ENCODE assay signal across 8 mouse cellular contexts in the genomic region with DNA sequence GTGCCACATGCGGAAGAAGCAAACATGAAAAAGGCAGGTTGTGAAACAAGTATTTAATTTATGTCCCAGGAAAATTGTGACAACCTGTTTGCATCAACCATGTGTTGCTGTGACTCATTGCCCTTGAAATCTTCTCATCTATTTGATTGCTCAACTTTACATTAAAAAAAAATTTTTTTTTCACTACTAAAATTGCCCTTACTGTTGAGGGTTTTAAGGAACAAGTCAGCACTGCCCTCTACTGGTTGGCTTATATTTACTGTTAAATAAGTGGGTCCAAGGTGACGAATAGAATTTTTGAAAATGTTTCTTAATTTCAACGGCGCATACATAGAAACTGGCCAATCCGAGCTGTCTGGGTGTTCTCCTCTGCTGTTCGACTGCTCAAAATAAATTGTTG. TPM values are rescaled to one million over a fixed set of nuclear protein-coding genes. Genes with fewer than 3 reads are reported as not detected.
DNase-seq lines count a peak whose midpoint lies in the region; ATAC-seq and TF ChIP-seq lines count a peak whose summit lies in the region.

No protein-coding gene starts in this region.

- H3K4me3 ChIP-seq in kidney, adult 2 months (ENCODE audit: insufficient read depth, low read depth, low read length), result no peak overlapping the region
- H3K4me3 ChIP-seq in midbrain, embryonic 11.5 days (ENCODE audit: low read depth, low read length), result no peak overlapping the region

- no peak for TF ChIP-seq POLR2A in kidney, adult 2 months (IDR thresholded peaks at IDR 0.05; ENCODE audit: low read depth, low read length)

- H3K9ac ChIP-seq in midbrain, embryonic 11.5 days (ENCODE audit: low read length), result no peak overlapping the region

- 41% methylated on average over 6 of the region's 6 CpGs for WGBS in kidney, adult 2 months
- WGBS in midbrain, embryonic 11.5 days, result 52% methylated on average over 6 of the region's 6 CpGs

- H3K36me3 ChIP-seq in kidney, adult 2 months (ENCODE audit: control insufficient read depth, insufficient read depth, low read length), result no peaks in the 10 kb centered on the region
- H3K36me3 ChIP-seq in midbrain, embryonic 11.5 days (ENCODE audit: control insufficient read depth, insufficient read depth, low read length), result no peaks in the 10 kb centered on the region

- no peak overlapping the region for H3K27ac ChIP-seq in kidney, adult 2 months (ENCODE audit: insufficient read depth, low read depth, low read length)
- no peak overlapping the region for H3K27ac ChIP-seq in midbrain, embryonic 11.5 days (ENCODE audit: low read depth, low read length)

- peak; percentile 92 for ATAC-seq in granulocyte monocyte progenitor cell, adult 5-6 weeks (replicated peaks; ENCODE audit: poor library complexity, severe bottlenecking)
- ATAC-seq in midbrain, embryonic 11.5 days (ENCODE audit: low FRiP score), result no peak

- no peaks in the 10 kb centered on the region for H3K27me3 ChIP-seq in kidney, adult 2 months (replicated peaks; ENCODE audit: control insufficient read depth, insufficient read depth, low read length)
- H3K27me3 ChIP-seq in midbrain, embryonic 11.5 days (ENCODE audit: control insufficient read depth, insufficient read depth, low read length), result no peaks in the 10 kb centered on the region

- peak; percentile 40 for DNase-seq in kidney, adult 2 months
- no peak for DNase-seq in kidney, adult 18-20 months
- DNase-seq in CD4-positive helper T cell, adult 2 months (ENCODE audit: low read depth, low spot score), result peak; percentile 47
- peak; percentile 91 for DNase-seq in NIH3T3 (ENCODE audit: low read depth)
- peak; percentile 64 for DNase-seq in lung, postnatal 10 days
- DNase-seq in ovary, postnatal 14 days (ENCODE audit: low spot score), result no peak
- DNase-seq in midbrain, embryonic 11.5 days (ENCODE audit: low spot score, missing footprints), result no peak

- H3K9me3 ChIP-seq in midbrain, embryonic 11.5 days (ENCODE audit: control insufficient read depth, low read length), result no peaks in the 10 kb centered on the region

- H3K4me1 ChIP-seq in kidney, adult 2 months (ENCODE audit: control insufficient read depth, insufficient read depth, low read length), result no peaks in the 10 kb centered on the region
- H3K4me1 ChIP-seq in midbrain, embryonic 11.5 days (ENCODE audit: control insufficient read depth, insufficient read depth, low read length), result no peaks in the 10 kb centered on the region

- TF ChIP-seq CTCF in kidney, adult 2 months (conservative IDR thresholded peaks at IDR 0.05; ENCODE audit: insufficient read depth, insufficient read length, low read depth, low read length), result 0 out of 2 replicates have a peak, but pooled peaks have one; percentile 0

- H3K4me2 ChIP-seq in midbrain, embryonic 11.5 days, result no peak overlapping the region

RNA-seq across cellular contexts. Expression of gene Dhrs7, which starts 29.2 kb away (rescaled TPM):
- polyA plus RNA-seq in kidney, adult 2 months (2012; rRNA removed), result 31.0 and 42.3 TPM in 2 replicates
- 30.8 and 32.4 TPM in 2 replicates for total RNA-seq in granulocyte monocyte progenitor cell, adult 5-6 weeks (2014; fragmentation: Nextera tagmentation)
- 57.2 and 58.4 TPM in 2 replicates for total RNA-seq in granulocyte monocyte progenitor cell, adult 5-6 weeks (2017)
- 12.4 and 12.8 TPM in 2 replicates for polyA plus RNA-seq in midbrain, embryonic 11.5 days (2014; fragmentation: Nextera tagmentation; extraction: Ambion mirVana)

RNA-seq across cellular contexts. Expression of gene Gm4756, which starts 44.4 kb away (rescaled TPM):
- 0.77 and 0.81 TPM in 2 replicates for polyA plus RNA-seq in kidney, adult 2 months (2012; rRNA removed)
- not detected in 2 replicates for total RNA-seq in granulocyte monocyte progenitor cell, adult 5-6 weeks (2014; fragmentation: Nextera tagmentation)
- not detected in 2 replicates for total RNA-seq in granulocyte monocyte progenitor cell, adult 5-6 weeks (2017)
- not detected in 2 replicates for polyA plus RNA-seq in midbrain, embryonic 11.5 days (2014; fragmentation: Nextera tagmentation; extraction: Ambion mirVana)

Comparison
In these comparisons a context has a peak if more than half of its experiments do, and no peak if none do; other contexts are left out.
1. DNase-seq: peak in kidney, adult 2 months (single experiment), CD4-positive helper T cell, adult 2 months (single experiment), NIH3T3 (single experiment) and lung, postnatal 10 days (single experiment); none in kidney, adult 18-20 months (single experiment), ovary, postnatal 14 days (single experiment) and midbrain, embryonic 11.5 days (single experiment).